17 mouse cellular contexts compared by ENCODE assay signal in genomic region chr5:111080601-111081000, GRCm38 (mm10).
DNase-seq lines count a peak whose midpoint lies in the region; TF ChIP-seq lines count a peak whose summit lies in the region.
"Had no signal": no experiment of that assay in that cellular context is flagged by ENCODE, and none has a peak within 500 bp of the region (broad histone marks: within the 10 kb centered on the region; RNA-seq: fewer than 3 reads in every experiment).

No protein-coding gene starts in this region.

- TF ChIP-seq CTCF in heart, adult 2 months (IDR thresholded peaks at IDR 0.05): no peak

- TF ChIP-seq POLR2A in heart, adult 2 months (IDR thresholded peaks at IDR 0.05; ENCODE audit: insufficient read depth, low read depth, low read length): no peak

- WGBS in heart, adult 2 months: 92% methylated on average over 5 of the region's 5 CpGs
- 81% methylated on average over 5 of the region's 5 CpGs for WGBS in heart, embryonic 10.5 days

- H3K79me2 ChIP-seq in heart, adult 2 months (replicated peaks; ENCODE audit: control insufficient read depth, insufficient read depth, low read length): peaks cover 8% of the 10 kb centered on the region

- H3K4me1 ChIP-seq in heart, adult 2 months (ENCODE audit: control insufficient read depth, insufficient read depth, low read length): no peaks in the 10 kb centered on the region; the same call in 1 of the 2 replicates
- peaks cover 5% of the 10 kb centered on the region; the same call in 1 of the 2 replicates for H3K4me1 ChIP-seq in heart, embryonic 10.5 days

- H3K27ac ChIP-seq in heart, adult 2 months: no peak overlapping the region
- no peak overlapping the region for H3K27ac ChIP-seq in heart, embryonic 10.5 days

- intact Hi-C loops in heart, adult 2 months (cut with DNase I): no loop called here
- intact Hi-C loops in heart, postnatal 25 days (cut with DNase I): no loop called here

- H3K36me3 ChIP-seq in heart, adult 2 months (ENCODE audit: control insufficient read depth, insufficient read depth, low read length): no peaks in the 10 kb centered on the region
- H3K36me3 ChIP-seq in heart, embryonic 10.5 days: no peaks in the 10 kb centered on the region
- H3K36me3 ChIP-seq: G1E had no signal

- peak; percentile 81 for DNase-seq in heart, adult 11 months
- DNase-seq in heart, adult 2 months: no peak
- DNase-seq in heart, embryonic 10.5 days (ENCODE audit: low spot score): peak; percentile 69
- no peak for DNase-seq in heart, postnatal 25 days (ENCODE audit: low spot score)
- DNase-seq: adrenal gland, adult 2 months; adrenal gland, adult 8-10 months; adrenal gland, postnatal 10 days; adrenal gland, postnatal 14 days; adrenal gland, postnatal 25 days; adrenal gland, postnatal 36 days; B cell, adult 2 months; cerebellum, adult 11 months; cerebellum, adult 11-12 months; cerebellum, adult 18-20 months had no signal

- no peaks in the 10 kb centered on the region for H3K27me3 ChIP-seq in heart, adult 2 months (ENCODE audit: control insufficient read depth, insufficient read depth, low read length)
- no peaks in the 10 kb centered on the region; the same call in 1 of the 2 replicates for H3K27me3 ChIP-seq in heart, embryonic 10.5 days (ENCODE audit: insufficient read depth, poor library complexity, severe bottlenecking)
- H3K27me3 ChIP-seq: CH12.LX, Patski had no signal

- no peak for TF ChIP-seq EP300 in heart, adult 2 months (IDR thresholded peaks at IDR 0.05; ENCODE audit: insufficient read depth, low read depth, low read length)

- no peak overlapping the region for H3K4me3 ChIP-seq in heart, adult 2 months
- H3K4me3 ChIP-seq in heart, embryonic 10.5 days: no peak overlapping the region

- no peak overlapping the region for H3K9ac ChIP-seq in heart, adult 2 months (ENCODE audit: low read depth, low read length)

- no peaks in the 10 kb centered on the region for H3K9me3 ChIP-seq in heart, embryonic 10.5 days
- H3K9me3 ChIP-seq: G1E had no signal

Comparison
In these comparisons a context has a peak if more than half of its experiments do, and no peak if none do; other contexts are left out.
1. DNase-seq: peak in heart, adult 11 months (single experiment) and heart, embryonic 10.5 days (single experiment); none in heart, adult 2 months (0 of 2) and heart, postnatal 25 days (single experiment).